Mouse (Mus musculus) stomach, embryonic 14.5 days (tissue): ENCODE data around the gene Fmn2. TPM values are rescaled to one million over a fixed set of nuclear protein-coding genes. Genes with fewer than 3 reads are reported as not detected.

ENCODE experiments used
- ATAC-seq: fragments of 200-750 bp; cut with Nextera tagmentation; 2 replicates; pipeline ENCODE4 v1.8.0; 2017; ENCODE audit warnings: low read depth, moderate TSS enrichment; ENCODE audit not compliant: insufficient number of reproducible peaks, insufficient read depth, low FRiP score
- H3K27ac ChIP-seq: fragments of 300-500 bp; sonication (generic); 2 replicates; pipeline ENCODE4 v1.5.1; 2014; ENCODE audit warnings: mild to moderate bottlenecking, low read length, moderate library complexity, mixed read lengths
- H3K27me3 ChIP-seq: fragments of 300-500 bp; sonication (generic); 2 replicates; pipeline ENCODE4 v1.6.1; 2014; ENCODE audit warnings: low read length, control low read depth, mixed read lengths; ENCODE audit not compliant: control insufficient read depth, insufficient read depth
- H3K36me3 ChIP-seq: fragments of 300-500 bp; sonication (generic); 2 replicates; pipeline ENCODE4 v1.6.1; 2014; ENCODE audit warnings: mild to moderate bottlenecking, control low read depth, low read length, moderate library complexity, mixed read lengths; ENCODE audit not compliant: control insufficient read depth, insufficient read depth
- H3K4me1 ChIP-seq: fragments of 300-500 bp; sonication (generic); 2 replicates; pipeline ENCODE4 v1.6.1; 2014; ENCODE audit warnings: low read length, control low read depth, mixed read lengths; ENCODE audit not compliant: control insufficient read depth, insufficient read depth
- H3K4me2 ChIP-seq: fragments of 300-500 bp; sonication (generic); replicated peaks from 2 replicates; pipeline ENCODE4 v1.6.1; 2014; ENCODE audit warnings: low read depth, low read length, control low read depth
- H3K4me3 ChIP-seq: fragments of 300-500 bp; sonication (generic); 2 replicates; pipeline ENCODE4 v1.5.1; 2014; ENCODE audit warnings: low read depth, low read length, control low read depth
- H3K9ac ChIP-seq: fragments of 300-500 bp; sonication (generic); replicated peaks from 2 replicates; pipeline ENCODE4 v1.6.1; 2014; ENCODE audit warnings: low read depth, mild to moderate bottlenecking, control low read depth, low read length, moderate library complexity, mixed read lengths
- H3K9me3 ChIP-seq: fragments of 300-500 bp; sonication (generic); 2 replicates; pipeline ENCODE4 v1.6.1; 2016; ENCODE audit warnings: low read depth, low read length, control low read depth; ENCODE audit not compliant: control insufficient read depth
- WGBS: fragments of 180-500 bp; shearing (Covaris S2); extraction: QIAGEN DNeasy Blood & Tissue Kit; methylation state at CpG from one replicate; pipeline ENCODE4 v1.1.7; 2014; 5-methylcytosine and 5-hydroxymethylcytosine counted together
- polyA plus RNA-seq: library from polyadenylated mRNA; unstranded; fragments of >200 nt; fragmentation: Nextera tagmentation; extraction: Ambion mirVana; gene quantifications from 2 replicates; pipeline ENCODE4 v1.2.1, GENCODE M21; 2014

The Fmn2 gene
- polyA plus RNA-seq, 1 experiment from 2014 or later, result 2.8 TPM

DNA sequence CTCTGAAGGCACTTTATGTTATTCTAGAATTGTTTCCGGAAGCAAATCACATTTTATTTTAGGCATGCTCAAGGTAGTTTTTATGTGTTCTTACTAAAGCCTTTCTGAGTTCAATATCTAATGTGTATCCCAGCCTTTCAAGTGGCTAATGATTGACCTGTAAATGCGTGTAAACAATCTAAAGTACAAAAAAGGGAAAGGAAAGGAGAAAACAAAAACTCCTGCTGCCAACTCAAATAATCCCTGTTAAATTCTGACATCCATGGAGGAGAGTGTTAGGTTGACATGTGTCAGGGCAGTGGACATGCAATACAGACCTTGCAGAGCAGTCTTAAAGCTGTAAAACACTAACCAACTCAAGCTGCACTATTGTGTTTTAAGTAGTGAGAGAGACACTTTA, 241.0 kb downstream of the Fmn2 start:
- H3K4me1 ChIP-seq, result no peaks in the 10 kb centered on the region
- no peak overlapping the region for H3K9ac ChIP-seq
- no peak overlapping the region for H3K27ac ChIP-seq
- no peak overlapping the region for H3K4me2 ChIP-seq
- no peaks in the 10 kb centered on the region for H3K9me3 ChIP-seq
- WGBS, result 85% methylated on average over 2 of the region's 2 CpGs
- H3K4me3 ChIP-seq, result no peak overlapping the region
- no peaks in the 10 kb centered on the region for H3K27me3 ChIP-seq
- H3K36me3 ChIP-seq, result no peaks in the 10 kb centered on the region
- ATAC-seq, result no peak

DNA sequence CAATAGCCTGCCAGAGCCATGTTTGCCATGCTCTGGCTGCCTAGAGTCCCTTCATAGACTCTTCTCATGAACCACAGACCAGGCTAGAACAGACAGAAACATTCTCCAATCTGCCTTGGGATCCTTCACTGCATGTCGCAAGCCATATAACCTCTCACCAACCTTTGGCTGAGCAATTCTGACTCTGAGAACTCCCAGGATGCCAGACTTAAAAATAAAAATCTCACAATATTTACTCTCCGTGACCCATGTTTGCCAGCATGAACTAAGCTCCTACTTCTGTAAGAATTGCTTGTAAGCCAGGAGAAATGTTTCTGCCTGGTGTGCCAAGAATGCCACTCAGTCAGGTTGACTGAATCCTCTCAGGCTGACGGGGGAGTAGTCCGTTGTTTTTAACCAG, 246.9 kb downstream of the Fmn2 start:
- no peak for ATAC-seq
- WGBS, result 82% methylated on average over 4 of the region's 4 CpGs
- Histone ChIP-seq H3K9ac (no peak overlapping the region), H3K4me2 (no peak overlapping the region), H3K4me1 (no peaks in the 10 kb centered on the region), H3K27ac (no peak overlapping the region), H3K36me3 (no peaks in the 10 kb centered on the region), H3K9me3 (no peaks in the 10 kb centered on the region), H3K4me3 (no peak overlapping the region), H3K27me3 (no peaks in the 10 kb centered on the region)

DNA sequence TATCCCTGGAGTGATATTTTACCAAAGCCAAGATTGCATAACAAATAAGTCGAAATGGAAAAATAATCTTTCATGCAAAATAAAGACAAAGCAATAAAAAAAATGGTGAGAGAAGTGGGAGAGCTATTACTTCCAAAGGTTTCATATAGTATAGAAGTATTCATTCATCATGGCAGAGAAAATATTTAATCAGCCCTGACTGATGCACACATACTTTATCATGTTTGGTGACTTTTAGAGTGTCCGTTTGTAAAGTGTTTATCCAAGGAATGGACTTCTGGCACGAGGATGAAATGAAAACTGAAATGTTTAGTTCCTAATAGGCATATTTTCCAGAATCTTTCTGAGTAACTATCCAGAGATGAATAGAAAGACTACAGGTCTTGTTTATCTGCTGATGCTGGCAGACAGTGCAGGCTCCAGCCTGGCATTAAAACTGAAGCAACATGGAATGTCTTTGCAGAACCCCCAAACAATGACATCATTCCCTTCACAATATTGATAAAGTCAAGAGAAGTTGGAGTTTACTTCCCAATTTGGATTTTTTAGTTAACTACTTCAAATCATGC, 249.4 kb downstream of the Fmn2 start:
- no peak overlapping the region for H3K9ac ChIP-seq
- no peaks in the 10 kb centered on the region for H3K36me3 ChIP-seq
- H3K27ac ChIP-seq, result no peak overlapping the region
- H3K4me1 ChIP-seq, result no peaks in the 10 kb centered on the region
- H3K9me3 ChIP-seq, result no peaks in the 10 kb centered on the region
- no peak for ATAC-seq
- no peaks in the 10 kb centered on the region for H3K27me3 ChIP-seq
- H3K4me2 ChIP-seq, result no peak overlapping the region
- WGBS, result 34% methylated on average over 3 of the region's 3 CpGs
- H3K4me3 ChIP-seq, result no peak overlapping the region

DNA sequence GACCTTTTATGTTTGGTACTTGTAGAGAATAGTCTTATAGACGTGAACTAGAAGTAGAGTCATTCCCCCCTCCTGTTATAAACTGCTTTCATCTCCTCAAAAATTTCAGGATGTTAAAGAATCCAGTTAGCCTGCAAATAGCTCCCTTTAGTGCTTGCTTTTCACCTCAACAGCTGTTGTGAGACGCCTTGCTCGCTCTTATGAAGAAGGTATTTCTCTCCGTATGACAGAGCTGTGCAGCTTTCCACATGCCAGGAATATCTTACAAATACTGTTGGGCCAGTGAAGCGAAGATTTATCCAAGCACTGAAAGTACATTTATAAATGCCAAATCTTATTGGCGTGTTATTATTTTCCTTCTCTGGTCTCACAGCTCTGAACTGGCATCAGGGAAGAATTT, 257.7 kb downstream of the Fmn2 start:
- Histone ChIP-seq H3K4me2 (no peak overlapping the region), H3K4me3 (no peak overlapping the region), H3K27me3 (no peaks in the 10 kb centered on the region), H3K9ac (no peak overlapping the region), H3K4me1 (no peaks in the 10 kb centered on the region), H3K9me3 (no peaks in the 10 kb centered on the region), H3K36me3 (no peaks in the 10 kb centered on the region), H3K27ac (no peak overlapping the region)
- ATAC-seq, result no peak
- 83% methylated on average over 6 of the region's 6 CpGs for WGBS

DNA sequence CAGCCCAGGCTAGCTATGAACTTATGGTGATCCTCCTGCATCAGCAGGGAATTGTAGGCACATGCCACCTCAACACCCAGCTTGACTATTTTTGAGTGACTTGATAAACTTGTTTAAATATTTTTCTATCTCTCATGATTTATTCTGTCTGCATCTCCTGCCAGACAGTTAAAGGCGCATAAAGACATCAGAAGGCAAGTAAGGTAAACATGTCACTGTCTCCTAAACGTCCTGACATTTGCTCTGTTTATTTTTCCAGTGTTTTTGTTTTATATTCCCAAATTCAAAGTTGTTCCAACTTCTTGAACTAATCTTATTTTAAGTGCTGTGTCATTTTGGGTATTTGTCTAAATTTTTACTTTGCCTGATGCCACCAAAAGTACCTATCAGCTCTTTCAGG, 264.1 kb downstream of the Fmn2 start:
- no peak overlapping the region for H3K4me3 ChIP-seq
- no peaks in the 10 kb centered on the region for H3K27me3 ChIP-seq
- H3K4me2 ChIP-seq, result no peak overlapping the region
- ATAC-seq, result no peak
- 24% methylated on average over 2 of the region's 2 CpGs for WGBS
- H3K27ac ChIP-seq, result no peak overlapping the region
- no peak overlapping the region for H3K9ac ChIP-seq
- no peaks in the 10 kb centered on the region for H3K4me1 ChIP-seq
- H3K36me3 ChIP-seq, result no peaks in the 10 kb centered on the region
- H3K9me3 ChIP-seq, result no peaks in the 10 kb centered on the region

DNA sequence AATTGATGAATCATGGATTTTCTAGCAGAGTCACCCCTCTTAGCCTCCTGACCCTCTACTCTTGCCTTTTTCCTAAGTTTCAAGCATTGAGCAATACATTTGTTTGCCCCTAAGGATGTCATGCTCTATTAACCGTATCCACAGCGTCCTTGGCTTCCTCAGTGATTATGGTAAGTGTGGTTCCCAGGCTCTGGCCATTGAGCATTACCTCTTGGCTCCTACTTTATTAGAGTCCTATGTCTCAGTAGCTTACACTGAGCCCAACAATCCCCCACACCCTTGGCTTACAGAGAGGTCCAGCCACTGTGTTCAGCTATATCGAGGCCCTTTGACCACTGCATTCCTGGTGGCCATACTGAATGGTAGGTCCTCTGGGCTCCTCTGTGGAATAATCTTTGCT, 265.2 kb downstream of the Fmn2 start:
- H3K27ac ChIP-seq, result no peak overlapping the region
- no peaks in the 10 kb centered on the region for H3K36me3 ChIP-seq
- no peak overlapping the region for H3K4me2 ChIP-seq
- no peak for ATAC-seq
- 83% methylated on average over 3 of the region's 3 CpGs for WGBS
- H3K9me3 ChIP-seq, result no peaks in the 10 kb centered on the region
- H3K27me3 ChIP-seq, result no peaks in the 10 kb centered on the region
- no peak overlapping the region for H3K9ac ChIP-seq
- no peak overlapping the region for H3K4me3 ChIP-seq
- 0 out of 2 replicates have a peak, but pooled peaks cover 1% of the 10 kb centered on the region for H3K4me1 ChIP-seq

DNA sequence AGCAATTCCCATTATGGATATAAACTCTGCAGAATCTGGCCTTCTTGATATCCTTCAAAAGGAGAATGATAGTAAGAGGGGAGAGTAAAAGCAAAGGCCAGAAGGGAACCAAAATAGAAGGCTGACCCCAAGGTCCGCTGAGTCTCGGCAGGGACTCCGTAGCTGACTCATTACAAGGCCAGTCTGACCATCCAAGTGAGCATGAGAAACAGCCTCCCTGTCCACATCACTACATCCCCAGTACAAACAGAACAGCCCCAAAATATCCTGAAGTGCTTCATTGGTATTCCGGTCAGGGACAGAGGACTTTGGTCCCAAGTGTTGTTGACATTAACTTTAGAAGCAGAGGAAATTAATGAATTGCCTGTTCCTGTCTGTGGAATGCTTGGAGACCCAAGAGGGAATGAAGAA, 270.3 kb downstream of the Fmn2 start:
- no peak for ATAC-seq
- H3K9me3 ChIP-seq, result no peaks in the 10 kb centered on the region
- H3K4me2 ChIP-seq, result no peak overlapping the region
- H3K27me3 ChIP-seq, result no peaks in the 10 kb centered on the region
- WGBS, result 71% methylated on average over 4 of the region's 4 CpGs
- no peak overlapping the region for H3K9ac ChIP-seq
- H3K36me3 ChIP-seq, result no peaks in the 10 kb centered on the region
- H3K27ac ChIP-seq, result no peak overlapping the region
- H3K4me3 ChIP-seq, result no peak overlapping the region
- 0 out of 2 replicates have a peak, but pooled peaks cover 2% of the 10 kb centered on the region for H3K4me1 ChIP-seq

DNA sequence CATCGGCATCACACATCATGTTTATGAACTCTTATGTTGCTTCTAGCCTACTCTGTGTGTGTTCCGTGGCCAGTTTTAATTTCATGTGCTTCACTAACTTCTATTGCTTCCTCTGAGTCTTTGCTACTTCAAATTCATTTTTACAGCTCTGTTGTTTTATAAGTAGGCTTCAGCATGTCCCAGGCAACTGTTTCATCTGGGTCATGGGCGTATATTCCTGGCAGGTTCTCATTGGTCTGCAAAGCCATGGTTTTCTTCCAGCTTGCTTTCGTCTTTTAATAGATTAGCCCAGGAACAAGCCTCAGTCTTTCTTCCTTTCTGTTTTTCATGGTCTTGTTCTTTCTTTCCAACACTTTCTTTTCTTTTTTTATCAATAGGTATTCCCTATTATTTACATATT, 279.4 kb downstream of the Fmn2 start:
- no peaks in the 10 kb centered on the region for H3K36me3 ChIP-seq
- H3K4me2 ChIP-seq, result no peak overlapping the region
- H3K27me3 ChIP-seq, result no peaks in the 10 kb centered on the region
- H3K9ac ChIP-seq, result no peak overlapping the region
- no peak for ATAC-seq
- no peak overlapping the region for H3K27ac ChIP-seq
- no peaks in the 10 kb centered on the region for H3K4me1 ChIP-seq
- no peaks in the 10 kb centered on the region for H3K9me3 ChIP-seq
- 91% methylated on average over 4 of the region's 4 CpGs for WGBS
- H3K4me3 ChIP-seq, result no peak overlapping the region

DNA sequence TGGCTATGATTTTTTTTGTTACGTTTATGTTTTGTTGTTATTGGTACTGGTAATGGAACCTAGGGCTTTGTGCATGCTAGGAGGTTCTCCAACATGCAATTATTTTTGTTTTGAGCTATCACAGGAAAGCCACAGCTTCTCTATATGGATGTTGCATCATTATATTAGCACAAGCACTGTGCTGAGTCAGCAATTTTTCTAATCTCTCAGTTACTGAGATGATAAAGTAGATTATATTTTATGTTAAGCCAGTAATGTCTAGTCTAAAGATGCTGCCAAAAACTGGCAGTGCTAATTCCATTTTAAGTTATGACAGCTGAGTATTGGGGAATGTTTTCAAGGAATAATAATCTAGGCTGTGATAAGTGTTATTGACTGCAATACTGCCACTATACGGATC, 287.0 kb downstream of the Fmn2 start:
- Histone ChIP-seq H3K9ac (no peak overlapping the region), H3K27ac (no peak overlapping the region), H3K4me1 (no peaks in the 10 kb centered on the region), H3K4me3 (no peak overlapping the region), H3K9me3 (no peaks in the 10 kb centered on the region), H3K36me3 (no peaks in the 10 kb centered on the region), H3K27me3 (no peaks in the 10 kb centered on the region), H3K4me2 (no peak overlapping the region)
- WGBS, result 91% methylated on average over 2 of the region's 2 CpGs
- ATAC-seq, result no peak
